Mouse (Mus musculus) limb, embryonic 11.5 days (tissue): ENCODE results near the gene Ninj2. TPM values are rescaled to one million over a fixed set of nuclear protein-coding genes. Genes with fewer than 3 reads are reported as not detected.

Experiments used
- ATAC-seq: fragments of 200-750 bp; cut with Nextera tagmentation; 2 replicates; pipeline ENCODE4 v1.8.0; 2017; ENCODE audit warnings: low read depth; ENCODE audit not compliant: insufficient number of reproducible peaks, low FRiP score, low TSS enrichment
- DNase-seq: peaks from one replicate; pipeline ENCODE4 v3.0.0-alpha.2; 2015; ENCODE audit warnings: low spot score
- H3K27ac ChIP-seq: fragments of 300-500 bp; sonication (generic); replicated peaks from 2 replicates; pipeline ENCODE4 v1.5.1; 2014; ENCODE audit warnings: low read depth, mild to moderate bottlenecking, low read length
- H3K27me3 ChIP-seq: fragments of 300-500 bp; sonication (generic); 2 replicates; pipeline ENCODE4 v1.6.1; 2014; ENCODE audit warnings: mild to moderate bottlenecking, low read length, mixed read lengths; ENCODE audit not compliant: control insufficient read depth, insufficient read depth
- H3K36me3 ChIP-seq: fragments of 300-500 bp; sonication (generic); 2 replicates; pipeline ENCODE4 v1.6.1; 2014; ENCODE audit warnings: mild to moderate bottlenecking, low read length, moderate library complexity, mixed read lengths; ENCODE audit not compliant: control insufficient read depth, insufficient read depth
- H3K4me1 ChIP-seq: fragments of 300-500 bp; sonication (generic); 2 replicates; pipeline ENCODE4 v1.6.1; 2014; ENCODE audit warnings: low read length, mixed read lengths; ENCODE audit not compliant: control insufficient read depth, insufficient read depth
- H3K4me2 ChIP-seq: fragments of 300-500 bp; sonication (generic); 2 replicates; pipeline ENCODE4 v1.6.1; 2014; ENCODE audit warnings: low read depth, mild to moderate bottlenecking, moderate library complexity; ENCODE audit not compliant: severe bottlenecking
- H3K4me3 ChIP-seq: fragments of 300-500 bp; sonication (generic); 2 replicates; pipeline ENCODE4 v1.5.1; 2014; ENCODE audit warnings: low read depth, low read length
- H3K9ac ChIP-seq: fragments of 300-500 bp; sonication (generic); 2 replicates; pipeline ENCODE4 v1.6.1; 2014; ENCODE audit warnings: mild to moderate bottlenecking, low read length
- H3K9me3 ChIP-seq: fragments of 300-500 bp; sonication (generic); 2 replicates; pipeline ENCODE4 v1.6.1; 2016; ENCODE audit warnings: low read length; ENCODE audit not compliant: control insufficient read depth
- WGBS: fragments of 180-500 bp; shearing (Covaris S2); extraction: QIAGEN DNeasy Blood & Tissue Kit; methylation state at CpG from one replicate; pipeline ENCODE4 v1.1.7; 2014; 5-methylcytosine and 5-hydroxymethylcytosine counted together
- polyA plus RNA-seq: library from polyadenylated mRNA; unstranded; fragments of >200 nt; fragmentation: Nextera tagmentation; extraction: Ambion mirVana; gene quantifications from 2 replicates; pipeline ENCODE4 v1.2.1, GENCODE M21; 2014

Gene Ninj2
- polyA plus RNA-seq, 1 experiment from 2014 or later: not detected

- ATAC-seq (no peak), DNase-seq (no peak)
- Histone ChIP-seq H3K36me3 (no peaks in the 10 kb centered on the region), H3K9me3 (no peaks in the 10 kb centered on the region), H3K9ac (no peak overlapping the region), H3K4me3 (no peak overlapping the region), H3K4me1 (no peaks in the 10 kb centered on the region), H3K4me2 (no peak overlapping the region), H3K27ac (no peak overlapping the region), H3K27me3 (no peaks in the 10 kb centered on the region)
- WGBS: 85% methylated on average over 4 of the region's 4 CpGs
Measured at GRCm38 (mm10) chr6:120164765-120165164, 71.6 kb downstream of the Ninj2 start.

- Histone ChIP-seq H3K9ac (no peak overlapping the region), H3K4me2 (no peak overlapping the region)
- no peak for ATAC-seq
Measured at GRCm38 (mm10) chr6:120167574-120167973, 74.4 kb downstream of the Ninj2 start.

GRCm38 (mm10) chr6:120172294-120173017 lies 79.3 kb downstream of the Ninj2 start:
- H3K36me3 ChIP-seq: no peaks in the 10 kb centered on the region
- H3K9me3 ChIP-seq: no peaks in the 10 kb centered on the region
- H3K4me1 ChIP-seq: no peaks in the 10 kb centered on the region
- no peak overlapping the region for H3K4me2 ChIP-seq
- no peak overlapping the region for H3K27ac ChIP-seq
- no peak for ATAC-seq
- WGBS: 88% methylated on average over 8 of the region's 8 CpGs
- no peaks in the 10 kb centered on the region for H3K27me3 ChIP-seq
- DNase-seq: no peak
- H3K9ac ChIP-seq: no peak overlapping the region
- H3K4me3 ChIP-seq: no peak overlapping the region

More at GRCm38 (mm10) chr6:120167574-120167973, 74.4 kb downstream of the Ninj2 start:
- DNase-seq: no peak
- Histone ChIP-seq H3K4me3 (no peak overlapping the region), H3K9me3 (no peaks in the 10 kb centered on the region), H3K4me1 (no peaks in the 10 kb centered on the region), H3K27me3 (no peaks in the 10 kb centered on the region), H3K27ac (no peak overlapping the region), H3K36me3 (no peaks in the 10 kb centered on the region)
- WGBS: 80% methylated on average over 4 of the region's 4 CpGs

- Histone ChIP-seq H3K4me2 (no peak overlapping the region), H3K27me3 (no peaks in the 10 kb centered on the region), H3K9ac (no peak overlapping the region), H3K4me1 (no peaks in the 10 kb centered on the region), H3K27ac (no peak overlapping the region; the same call in 1 of the 2 replicates), H3K4me3 (no peak overlapping the region), H3K9me3 (no peaks in the 10 kb centered on the region), H3K36me3 (no peaks in the 10 kb centered on the region)
- DNase-seq: no peak
- ATAC-seq: no peak
- 82% methylated on average over 6 of the region's 6 CpGs for WGBS
Measured at GRCm38 (mm10) chr6:120174028-120174601, 81.0 kb downstream of the Ninj2 start.

- DNase-seq (no peak), ATAC-seq (no peak)
- Histone ChIP-seq H3K27ac (no peak overlapping the region; the same call in 1 of the 2 replicates), H3K9ac (no peak overlapping the region), H3K4me1 (no peaks in the 10 kb centered on the region), H3K4me3 (no peak overlapping the region), H3K36me3 (no peaks in the 10 kb centered on the region), H3K9me3 (no peaks in the 10 kb centered on the region), H3K27me3 (no peaks in the 10 kb centered on the region), H3K4me2 (no peak overlapping the region)
- 73% methylated on average over 7 of the region's 7 CpGs for WGBS
Measured at GRCm38 (mm10) chr6:120174602-120175115, 81.5 kb downstream of the Ninj2 start.

- ATAC-seq (no peak), DNase-seq (no peak)
- no peak overlapping the region for H3K4me2 ChIP-seq
- H3K9me3 ChIP-seq: no peaks in the 10 kb centered on the region
- no peaks in the 10 kb centered on the region for H3K4me1 ChIP-seq
- no peak overlapping the region for H3K27ac ChIP-seq
- WGBS: 98% methylated on average over 4 of the region's 4 CpGs
- no peaks in the 10 kb centered on the region for H3K36me3 ChIP-seq
- H3K9ac ChIP-seq: no peak overlapping the region
- no peaks in the 10 kb centered on the region for H3K27me3 ChIP-seq
- H3K4me3 ChIP-seq: no peak overlapping the region
Measured at GRCm38 (mm10) chr6:120175650-120176049, 82.5 kb downstream of the Ninj2 start.

- ATAC-seq (no peak), DNase-seq (no peak)
- Histone ChIP-seq H3K9me3 (no peaks in the 10 kb centered on the region), H3K9ac (no peak overlapping the region), H3K4me1 (no peaks in the 10 kb centered on the region), H3K36me3 (no peaks in the 10 kb centered on the region), H3K4me3 (no peak overlapping the region), H3K27me3 (no peaks in the 10 kb centered on the region), H3K4me2 (no peak overlapping the region), H3K27ac (no peak overlapping the region)
- WGBS: 91% methylated on average over 6 of the region's 6 CpGs
Measured at GRCm38 (mm10) chr6:120179044-120179755, 86.0 kb downstream of the Ninj2 start.

GRCm38 (mm10) chr6:120179756-120180206 lies 86.6 kb downstream of the Ninj2 start:
- H3K27me3 ChIP-seq: no peaks in the 10 kb centered on the region
- no peaks in the 10 kb centered on the region for H3K4me1 ChIP-seq
- no peak for DNase-seq
- H3K27ac ChIP-seq: no peak overlapping the region
- no peaks in the 10 kb centered on the region for H3K9me3 ChIP-seq
- WGBS: 78% methylated on average over 8 of the region's 8 CpGs
- no peak overlapping the region for H3K4me2 ChIP-seq
- ATAC-seq: no peak
- H3K9ac ChIP-seq: no peak overlapping the region
- H3K4me3 ChIP-seq: no peak overlapping the region
- no peaks in the 10 kb centered on the region for H3K36me3 ChIP-seq
